Mouse (Mus musculus) ovary, postnatal 14 days (tissue): ENCODE results near the gene Fis1.
"Not testable (repeated sequence)": the region's sequence is repeated elsewhere in the genome, so short reads cannot be mapped to it uniquely, and the experiment has no call there.

Experiments
- DNase-seq: peaks from one replicate; pipeline ENCODE4 v3.0.0; 2022; ENCODE audit warnings: low spot score

The Fis1 gene

GRCm38 (mm10) chr5:136953015-136953414 lies at the start of gene Fis1:
TSS of gene Fis1 (plus strand) at chr5:136953275.
- peak; percentile 91 for DNase-seq

DNA sequence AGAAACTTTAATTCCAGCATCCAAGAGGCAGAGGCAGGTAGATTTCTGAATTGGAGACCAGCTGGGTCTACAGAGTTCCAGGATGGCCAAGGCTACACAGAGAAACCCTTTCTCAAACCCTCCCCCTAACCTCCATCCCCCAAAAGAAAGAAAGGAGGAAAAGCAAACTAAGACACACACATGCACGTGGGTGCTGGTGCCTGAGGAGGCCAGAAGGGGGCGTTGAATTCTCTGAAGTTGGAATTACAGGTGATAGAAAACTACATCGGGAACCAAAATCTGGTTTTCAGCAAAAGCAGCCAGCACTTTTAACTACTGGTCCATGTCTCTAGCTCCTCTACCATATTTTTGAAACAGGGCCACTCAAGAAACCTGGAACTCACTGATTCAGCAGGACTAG lies 48.5 kb upstream of the Fis1 start:
- no peak for DNase-seq

GRCm38 (mm10) chr5:136905630-136906029 lies 47.4 kb upstream of the Fis1 start:
- no peak for DNase-seq

DNA sequence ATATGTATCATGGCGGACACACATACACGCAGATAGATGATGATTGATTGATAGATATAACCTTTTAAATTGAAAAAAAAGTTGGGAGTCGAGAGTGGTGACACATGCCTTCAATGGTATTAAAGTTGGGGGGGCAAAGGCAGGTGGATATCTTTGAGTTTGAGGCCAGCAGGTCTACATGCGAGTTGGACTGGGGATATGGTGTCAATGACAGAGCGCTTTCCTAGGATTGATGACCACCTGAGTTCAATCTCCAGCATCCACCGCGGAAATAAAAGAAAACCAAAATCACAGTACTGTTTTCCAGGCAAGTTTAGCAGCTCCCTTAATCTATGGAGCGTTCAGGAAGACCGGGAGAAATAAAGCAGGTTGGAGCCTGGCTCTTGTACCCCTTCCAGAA lies 45.5 kb upstream of the Fis1 start:
- DNase-seq, result no peak

- DNase-seq, result peak; percentile 89
Measured at GRCm38 (mm10) chr5:136907991-136908857, 44.9 kb upstream of the Fis1 start, which contains the start of gene Ift22. TSS of gene Ift22 (plus strand) at chr5:136908150.

- no peak for DNase-seq
Measured at GRCm38 (mm10) chr5:136914183-136914582, 38.9 kb upstream of the Fis1 start.

- no peak for DNase-seq
Measured at GRCm38 (mm10) chr5:136917613-136918242, 35.3 kb upstream of the Fis1 start.

DNA sequence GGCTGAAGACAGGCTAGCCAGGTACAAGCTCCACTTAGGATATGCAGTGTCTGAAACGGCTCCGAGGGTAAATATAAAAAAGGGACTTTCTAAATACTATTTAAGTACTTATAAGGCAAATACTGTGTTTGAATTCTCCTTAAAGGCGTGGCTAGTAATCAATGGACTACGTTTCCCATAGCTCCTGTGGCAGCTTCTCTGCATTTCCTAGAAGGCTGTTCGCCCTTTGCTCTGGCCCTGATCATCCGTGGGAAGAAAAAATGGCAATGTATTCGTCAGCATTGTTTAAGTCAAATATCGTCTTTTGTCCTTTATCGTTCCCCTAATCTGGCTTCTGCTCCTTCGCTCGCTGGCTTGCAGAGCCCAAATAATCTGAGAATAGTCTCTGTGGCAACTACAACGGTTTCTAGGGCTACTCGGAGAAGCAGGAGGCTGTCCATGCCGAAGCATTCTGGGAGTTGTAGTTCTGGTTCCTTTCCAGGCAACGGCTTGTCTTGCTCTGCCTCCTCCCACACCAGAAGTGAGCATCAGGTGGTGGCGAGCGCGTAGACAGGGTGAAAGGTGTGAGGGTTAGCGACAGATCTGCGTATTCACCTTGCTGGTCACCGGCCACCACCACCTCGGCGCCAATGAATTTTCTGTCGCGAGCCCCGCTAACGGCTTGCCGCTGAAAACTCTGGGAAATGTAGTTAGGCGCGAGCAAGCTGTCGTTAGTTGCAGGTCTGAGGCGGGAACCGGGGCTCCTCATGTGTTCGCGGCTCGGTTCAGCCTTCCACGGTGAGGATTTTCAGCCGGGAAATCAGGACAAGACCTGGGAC lies 34.2 kb upstream of the Fis1 start:
- peak; percentile 57 for DNase-seq

- no peak for DNase-seq
Measured at GRCm38 (mm10) chr5:136919546-136920301, 33.4 kb upstream of the Fis1 start.

DNA sequence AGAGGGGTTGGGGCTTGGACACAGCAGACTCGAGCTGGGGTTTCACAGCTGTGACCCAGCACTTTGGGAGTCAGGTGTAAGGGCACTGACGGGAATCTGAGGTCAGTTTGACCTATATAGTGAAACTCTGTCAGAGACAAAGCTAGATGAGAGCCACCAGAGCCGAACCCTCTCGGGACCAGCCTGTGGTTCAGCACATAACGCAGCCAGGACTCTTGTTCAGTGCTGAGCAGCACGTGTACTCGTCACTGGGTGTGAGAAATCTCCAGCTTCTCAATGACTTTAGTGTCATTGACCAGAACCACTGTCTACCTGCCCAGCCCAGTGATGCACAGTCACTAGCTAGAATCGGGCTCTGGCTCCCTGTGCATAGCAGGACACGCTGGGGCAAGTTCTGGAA lies 30.2 kb upstream of the Fis1 start:
- DNase-seq, result no peak

DNA sequence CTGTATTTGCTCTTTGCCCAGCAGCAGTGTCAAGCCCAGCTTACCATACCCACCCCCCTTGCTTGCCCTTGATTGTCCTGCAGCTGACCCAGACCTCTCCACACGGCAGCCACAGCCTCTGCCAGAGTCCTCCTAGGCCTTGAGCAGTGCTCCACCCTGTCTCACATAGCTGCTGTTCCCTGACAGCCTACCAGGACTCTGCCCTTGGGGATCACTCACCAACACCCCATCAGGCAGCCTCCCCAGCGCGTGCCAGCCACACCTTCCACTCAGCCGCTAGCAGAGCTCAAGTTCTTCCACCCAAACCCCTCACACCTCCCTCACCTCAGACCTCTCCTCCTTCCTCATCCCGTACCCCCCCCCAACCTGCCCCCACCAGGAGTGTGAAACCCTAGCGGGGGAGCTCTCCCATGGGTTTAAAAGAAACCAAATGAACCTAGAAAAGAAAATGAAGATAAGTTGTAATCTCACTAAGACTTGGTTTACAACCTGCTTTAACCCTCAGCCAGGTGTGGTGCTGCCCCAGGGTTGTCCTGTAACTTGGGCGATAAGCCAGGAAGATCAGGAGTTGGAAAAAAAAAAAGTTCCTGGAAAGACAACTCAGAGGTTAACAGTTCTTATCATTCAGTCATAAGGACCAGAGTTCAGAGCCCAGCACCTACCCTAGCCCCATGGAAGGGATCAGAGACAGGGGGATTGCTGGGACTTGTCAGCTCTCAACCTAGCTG lies 29.2 kb upstream of the Fis1 start:
- no peak for DNase-seq

- DNase-seq, result peak; percentile 82
Measured at GRCm38 (mm10) chr5:136929073-136929472, 24.0 kb upstream of the Fis1 start.

- no peak for DNase-seq
Measured at GRCm38 (mm10) chr5:136931896-136932295, 21.2 kb upstream of the Fis1 start.

GRCm38 (mm10) chr5:136932956-136933355 lies 20.1 kb upstream of the Fis1 start:
- DNase-seq, result no peak

DNA sequence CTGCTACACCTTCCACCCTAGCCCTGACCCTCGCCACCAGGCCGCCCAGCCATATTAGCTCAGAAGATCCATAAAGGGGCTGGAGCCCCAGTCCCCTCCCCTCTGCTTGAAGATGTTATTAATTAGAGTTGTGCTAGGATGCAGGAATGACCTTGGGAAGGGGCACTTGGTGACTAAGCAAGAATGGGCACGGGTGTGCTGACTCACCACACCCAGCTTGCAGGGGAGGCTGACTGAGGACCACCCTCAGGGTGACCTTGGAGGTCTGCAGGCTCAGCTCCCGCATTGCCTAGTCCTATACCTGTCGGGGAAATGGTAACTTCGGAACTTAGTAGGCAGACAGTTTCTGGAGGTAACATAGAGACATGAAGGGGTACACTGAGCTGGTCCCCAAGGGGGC lies 19.1 kb upstream of the Fis1 start:
- DNase-seq, result no peak

DNA sequence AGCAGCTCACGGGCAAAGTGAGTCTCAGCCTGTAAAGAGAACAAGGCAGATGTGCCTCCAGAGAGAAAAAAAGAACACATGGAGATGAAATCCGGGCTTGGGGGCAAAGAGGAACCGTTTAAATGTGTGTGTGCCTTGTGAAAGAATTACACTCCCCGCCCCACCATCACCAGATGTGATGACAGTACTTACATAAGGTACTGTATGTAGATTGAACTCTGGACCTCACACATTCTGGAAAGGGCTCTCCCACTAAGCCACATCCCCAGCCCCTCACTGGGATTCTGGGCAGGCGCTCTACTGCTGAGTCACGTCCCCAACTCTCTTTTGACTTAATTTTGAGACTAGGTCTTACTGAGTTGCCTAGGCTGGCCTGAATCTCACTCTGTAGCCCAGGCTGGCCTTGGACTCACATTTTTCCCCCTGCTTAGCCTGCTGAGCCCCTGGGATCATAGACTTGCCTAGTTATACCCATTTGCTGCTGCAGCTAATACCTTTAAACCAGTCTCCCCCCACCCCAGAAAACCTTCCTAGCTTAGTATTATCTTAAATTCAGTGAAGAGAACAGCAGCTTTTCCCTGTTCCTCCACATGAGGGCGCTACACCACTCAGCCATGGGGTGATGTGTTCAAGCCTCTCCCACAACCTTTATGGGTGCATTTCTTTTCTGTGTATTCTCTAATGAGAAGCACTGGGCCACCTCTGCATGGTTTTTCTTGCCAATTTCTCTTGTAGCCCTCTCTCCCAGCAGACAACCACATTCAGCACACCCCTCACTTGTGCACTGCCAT lies 17.0 kb upstream of the Fis1 start:
- no peak for DNase-seq

GRCm38 (mm10) chr5:136936750-136937149 lies 16.3 kb upstream of the Fis1 start:
- DNase-seq, result no peak

GRCm38 (mm10) chr5:136937621-136938020 lies 15.5 kb upstream of the Fis1 start:
- DNase-seq, result no peak

GRCm38 (mm10) chr5:136939284-136939683 lies 13.8 kb upstream of the Fis1 start:
- DNase-seq, result no peak

- DNase-seq, result not testable (repeated sequence)
Measured at GRCm38 (mm10) chr5:136940029-136940428, 13.0 kb upstream of the Fis1 start.
